Mouse (Mus musculus) testis, adult 2 months (tissue): ENCODE data around the gene Yaf2.

ENCODE experiments used
- CTCF ChIP-seq: fragments of 200-500 bp; IDR thresholded peaks from 2 replicates; pipeline ENCODE4 v1.5.1; 2012; ENCODE audit warnings: low read depth, mild to moderate bottlenecking, inconsistent platforms, low read length, moderate library complexity; ENCODE audit not compliant: control insufficient read depth, insufficient read depth, insufficient replicate concordance
- POLR2A ChIP-seq: fragments of 200-500 bp; IDR thresholded peaks from 2 replicates; pipeline ENCODE4 v1.6.1; 2012; ENCODE audit warnings: low read depth, mild to moderate bottlenecking, inconsistent platforms, low read length, moderate library complexity; ENCODE audit not compliant: control insufficient read depth

DNA sequence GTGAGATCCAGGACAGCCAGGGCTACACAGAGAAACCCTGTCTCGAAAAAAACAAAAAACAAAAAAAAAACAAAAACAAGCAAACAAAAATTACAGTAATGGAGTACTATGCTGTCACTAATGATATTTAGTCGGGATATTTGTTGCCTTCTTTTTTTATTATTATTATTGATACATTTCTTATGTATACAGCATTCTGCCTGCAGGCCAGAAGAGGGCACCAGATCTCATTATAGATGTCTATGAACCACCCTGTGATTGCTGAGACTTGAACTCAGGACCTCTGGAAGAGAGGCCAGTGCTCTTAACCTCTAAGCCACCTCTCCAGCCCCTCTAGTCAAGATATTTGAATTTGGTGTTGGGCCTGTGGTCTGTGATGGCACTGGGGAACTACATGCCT is 35.1 kb upstream of the Yaf2 start:
- no peak for TF ChIP-seq CTCF
- TF ChIP-seq POLR2A = no peak
